Mouse (Mus musculus) c-Kit-positive CD71-positive TER-119-negative erythroid progenitor cells, embryonic 14.5 days (primary cell): ENCODE results near the gene Tbx2.

ENCODE experiments used
- DNase-seq: peaks from one replicate; pipeline ENCODE4 v3.0.0-alpha.2; 2013; ENCODE audit warnings: low read depth

Tbx2 gene

GRCm38 (mm10) chr11:85887801-85888450, 55.6 kb downstream of the Tbx2 start:
- DNase-seq: no peak

GRCm38 (mm10) chr11:85888451-85888961, 56.2 kb downstream of the Tbx2 start:
- DNase-seq: no peak

GRCm38 (mm10) chr11:85889056-85889729, 56.8 kb downstream of the Tbx2 start:
- no peak for DNase-seq

- DNase-seq: no peak
These were observed 57.6 kb downstream of the Tbx2 start for GRCm38 (mm10) chr11:85889730-85890562.

GRCm38 (mm10) chr11:85890563-85890845, 58.2 kb downstream of the Tbx2 start:
- no peak for DNase-seq

GRCm38 (mm10) chr11:85891010-85891691, 58.8 kb downstream of the Tbx2 start:
- DNase-seq: no peak
